Mouse (Mus musculus) urinary bladder, postnatal 0 days (tissue): ENCODE results near the gene Cd59b. TPM values are rescaled to one million over a fixed set of nuclear protein-coding genes. Genes with fewer than 3 reads are reported as not detected.

Source experiments
- polyA plus RNA-seq: library from polyadenylated mRNA; unstranded; fragments of >200 nt; fragmentation: Nextera tagmentation; extraction: Ambion mirVana; gene quantifications from 2 replicates; pipeline ENCODE4 v1.2.1, GENCODE M21; 2015

Cd59b gene
- polyA plus RNA-seq = 3.6 and 3.7 TPM in 2 replicates

DNA sequence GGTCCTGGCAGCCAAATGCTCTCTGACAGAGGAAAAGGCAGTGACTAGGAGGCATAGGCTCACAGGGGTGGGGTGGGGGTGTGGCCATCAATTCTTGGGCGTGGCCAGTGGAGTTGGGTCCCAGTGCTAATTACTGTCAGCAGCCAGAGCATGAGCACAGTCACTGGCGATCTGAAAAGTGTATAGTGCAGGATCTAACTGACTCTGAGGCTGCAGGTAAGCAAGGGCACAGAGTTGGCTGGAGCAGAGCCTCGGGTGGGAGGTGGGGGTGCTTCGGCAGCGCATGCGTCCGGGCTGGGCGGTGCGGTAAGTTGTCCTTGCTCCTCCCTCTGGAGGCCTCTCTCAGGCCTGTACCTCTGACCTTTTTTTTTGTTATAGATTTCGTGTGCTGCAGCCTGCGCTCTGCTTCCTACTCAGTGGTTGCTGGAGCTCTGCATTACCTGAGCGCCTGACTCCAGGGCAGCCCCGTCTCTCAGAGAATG lies at the start of gene Cd59b:
TSS of gene Cd59b (plus strand) at position 146 of the 482 bp plus-strand sequence.

DNA sequence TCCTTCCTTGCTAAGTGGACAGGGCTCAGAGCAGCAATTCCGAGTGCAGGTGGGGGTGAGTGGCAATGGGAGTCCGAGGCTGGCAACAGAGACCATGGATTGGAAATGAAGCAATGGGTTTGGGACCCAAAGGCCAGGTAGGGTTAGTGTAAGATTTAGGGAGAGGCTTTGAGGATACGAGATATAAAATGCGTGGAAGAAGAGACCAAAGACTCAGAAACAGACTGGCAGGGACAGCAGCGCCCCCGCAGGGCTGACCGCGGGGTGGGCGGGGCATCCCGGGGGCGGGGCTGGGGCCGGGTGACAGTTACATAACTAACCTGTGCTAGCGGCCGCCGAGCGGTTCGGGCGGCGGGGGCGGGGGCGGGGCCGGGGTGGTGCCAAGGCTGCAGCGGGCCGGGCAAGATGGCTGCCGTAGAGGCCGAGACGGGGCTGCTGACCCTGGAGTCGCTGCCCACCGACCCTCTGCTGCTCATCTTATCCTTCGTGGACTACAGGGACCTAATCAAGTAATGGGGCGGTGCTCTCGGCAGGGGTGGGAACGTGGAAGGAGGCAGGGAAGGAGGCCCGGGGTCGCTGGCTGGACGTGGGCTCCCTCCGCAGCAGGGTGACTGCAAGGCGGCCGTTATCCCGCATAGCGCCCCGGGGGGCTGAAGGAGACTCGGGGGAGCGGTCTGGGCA lies 42.1 kb upstream of the Cd59b start, which contains the start of gene Fbxo3:
TSS of gene Fbxo3 (plus strand) at position 264 of the 681 bp plus-strand sequence.

DNA sequence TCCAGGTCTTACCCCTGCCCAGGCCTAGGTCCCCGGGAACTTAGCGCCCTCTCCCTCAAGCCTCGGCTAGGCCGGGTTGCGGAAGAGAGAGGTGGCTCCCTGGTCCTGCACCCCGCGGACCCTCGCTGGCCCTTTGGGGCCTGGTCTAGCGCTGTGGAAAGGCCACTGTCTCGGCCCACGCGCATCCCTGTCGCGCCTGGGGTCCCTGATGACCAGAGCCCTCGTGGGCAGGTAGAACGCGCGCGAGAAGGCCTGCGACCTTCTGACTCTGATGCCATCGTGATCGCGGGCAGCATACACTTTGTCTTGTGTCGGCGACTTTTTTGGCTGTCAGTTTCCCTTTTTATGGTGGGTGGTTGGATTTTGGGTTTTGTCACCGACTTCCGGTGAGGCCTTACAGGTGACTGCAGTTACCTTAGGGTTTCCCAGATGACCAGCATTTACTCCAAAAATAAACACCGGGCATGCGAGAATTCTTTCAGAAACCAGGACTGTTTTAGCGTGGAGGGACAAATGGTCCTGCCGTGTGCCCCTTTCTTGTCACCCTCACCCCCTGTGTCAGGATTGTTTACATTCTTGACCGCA lies 41.4 kb upstream of the Cd59b start, which contains the start of gene 4931422A03Rik:
TSS of gene 4931422A03Rik (minus strand) at position 223 of the 585 bp plus-strand sequence.

GRCm38 (mm10) chr2:104065526-104065925 lies 4.1 kb upstream of the Cd59b start, which contains the start of gene Gm10912:
TSS of gene Gm10912 (plus strand) at chr2:104065826.

GRCm38 (mm10) chr2:104068450-104068849 lies 1.2 kb upstream of the Cd59b start, which contains the start of gene Gm10799:
TSS of gene Gm10799 (minus strand) at chr2:104068550.

GRCm38 (mm10) chr2:104095741-104096213 lies 26.1 kb downstream of the Cd59b start, which contains the start of gene Cd59a:
TSS of gene Cd59a (plus strand) at chr2:104095801.

GRCm38 (mm10) chr2:104122505-104123378 lies 53.1 kb downstream of the Cd59b start, which contains the start of gene A930018P22Rik:
TSS of gene A930018P22Rik (plus strand) at chr2:104122769.

Other genes with a start within 250 kb of the Cd59b start
- 8.6 and 8.9 TPM in 2 replicates for gene Lmo2, start 111.9 kb upstream of the Cd59b start, polyA plus RNA-seq
- gene Fbxo3, start 42.1 kb upstream of the Cd59b start, polyA plus RNA-seq = 39.5 and 43.6 TPM in 2 replicates
- 1.4 and 1.5 TPM in 2 replicates for gene 4931422A03Rik, start 41.5 kb upstream of the Cd59b start, polyA plus RNA-seq
- gene Gm10912, start 4.0 kb upstream of the Cd59b start, polyA plus RNA-seq = not detected in 2 replicates
- not detected in 2 replicates for gene Gm10799, start 1.3 kb upstream of the Cd59b start, polyA plus RNA-seq
- gene Cd59a, start 26.0 kb downstream of the Cd59b start, polyA plus RNA-seq = 77.7 and 104 TPM in 2 replicates
- 0.53 and 0.58 TPM in 2 replicates for gene A930018P22Rik, start 52.9 kb downstream of the Cd59b start, polyA plus RNA-seq